Mouse (Mus musculus) C2C12 (cell line): ENCODE data around the gene Ppfia3.

Experiments
- CTCF ChIP-seq: IDR thresholded peaks from one replicate; pipeline ENCODE4 v1.5.1; 2011; ENCODE audit not compliant: control insufficient read depth, insufficient read depth, insufficient read length
- FOSL1 ChIP-seq: IDR thresholded peaks from one replicate; pipeline ENCODE4 v1.8.0; 2011; ENCODE audit warnings: mild to moderate bottlenecking, low read length; ENCODE audit not compliant: poor library complexity, insufficient read depth, severe bottlenecking
- MYOD1 ChIP-seq: IDR thresholded peaks from one replicate; pipeline ENCODE4 v1.6.1; 2011; ENCODE audit warnings: low read depth; ENCODE audit not compliant: control insufficient read depth, insufficient read length
- USF1 ChIP-seq: IDR thresholded peaks from one replicate; pipeline ENCODE4 v1.6.1; 2011; ENCODE audit warnings: low read depth, mild to moderate bottlenecking, control low read depth, moderate library complexity

GRCm38 (mm10) chr7:45406157-45407156 is 39.6 kb upstream of the Ppfia3 start:
- no peak for TF ChIP-seq USF1
- TF ChIP-seq CTCF, result peak; percentile 14
- no peak for TF ChIP-seq MYOD1
- no peak for TF ChIP-seq FOSL1
